Mouse (Mus musculus): Measurements from ENCODE around the gene Mast4.

DNA sequence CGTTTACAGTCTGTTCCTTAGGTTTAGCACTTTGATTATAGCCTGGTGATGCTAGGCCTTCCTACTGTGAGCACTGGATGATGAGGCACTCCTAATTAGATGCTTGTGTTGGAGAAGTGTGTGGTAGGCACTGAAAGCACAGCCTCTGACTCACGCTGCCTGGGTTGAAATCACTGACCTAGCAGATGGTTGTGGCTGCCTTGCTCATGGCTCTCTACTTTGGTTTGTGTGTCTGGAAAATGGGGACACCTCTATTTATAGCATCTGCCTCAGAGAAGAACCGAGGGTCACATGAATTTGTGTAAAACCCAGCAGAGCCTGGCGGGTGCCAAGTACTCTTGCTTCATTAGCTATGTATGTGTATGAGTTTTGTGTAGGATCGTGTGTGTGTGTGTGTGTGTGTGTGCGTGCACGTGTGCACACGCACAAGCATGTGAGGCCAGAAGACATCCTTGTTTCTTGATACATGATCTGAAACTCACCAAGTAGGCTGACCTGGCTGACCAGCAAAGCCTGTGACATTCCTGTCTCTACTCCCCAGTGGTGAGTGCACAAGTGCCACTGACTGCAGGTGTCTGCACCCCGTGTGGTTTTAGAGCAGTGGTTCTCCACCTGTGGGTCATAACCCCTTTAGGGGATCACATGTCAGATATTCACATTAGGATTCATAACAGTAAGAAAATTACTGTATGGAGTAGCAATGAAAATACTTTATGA lies 588.5 kb downstream of the Mast4 start:
- TF ChIP-seq POLR2AphosphoS5 (IDR thresholded peaks at IDR 0.05; ENCODE audit: insufficient replicate concordance, low read depth, low read length) (no peak), GATA1 (IDR thresholded peaks at IDR 0.05; ENCODE audit: borderline replicate concordance, low read length) (no peak), CTCF (IDR thresholded peaks at IDR 0.05; ENCODE audit: low read depth, low read length) (no peak), TAL1 (conservative IDR thresholded peaks at IDR 0.05; ENCODE audit: low read depth, low read length) (no peak), GATA2 (IDR thresholded peaks at IDR 0.05; ENCODE audit: borderline replicate concordance, low read depth, low read length) (no peak)

All from G1E (cell line).